Mouse (Mus musculus) left cerebral cortex, adult 2 months (tissue): Measurements from ENCODE around the gene Mybph. TPM values are rescaled to one million over a fixed set of nuclear protein-coding genes. Genes with fewer than 3 reads are reported as not detected.
A peak's percentile ranks its signal among the peaks of the same experiment; 100 is the strongest.

ENCODE experiments used
- DNase-seq, 2 experiments: peaks; one replicate each; pipeline ENCODE4 v3.0.0; 2021 to 2022; ENCODE audit warnings: low spot score in 2 of 2, mixed read lengths in 1 of 2; ENCODE audit errors: extremely low spot score in 1 of 2
- H3K27ac ChIP-seq: fragments of 200-600 bp; 2 replicates; pipeline ENCODE4 v1.8.1; 2022
- H3K4me3 ChIP-seq: fragments of 200-600 bp; 2 replicates; pipeline ENCODE4 v1.8.1; 2022
- CTCF ChIP-seq: fragments of 200-600 bp; IDR thresholded peaks from 2 replicates; pipeline ENCODE4 v1.8.1; 2022; ENCODE audit warnings: antibody characterized with exemption, mild to moderate bottlenecking, moderate library complexity
- intact Hi-C: fragments of 180-260 bp; cut with DNase I; formaldehyde crosslinking; loops from one replicate; pipeline ENCODE4 v1.15.1; 2025
- total RNA-seq, 2 experiments: library from RNA; stranded (reverse); gene quantifications; 2 replicates each; pipeline ENCODE4 v1.2.3; 2021

Mybph gene
- total RNA-seq, 2 experiments from 2014 or later: 0.25 TPM; not detected in 1

GRCm38 (mm10) chr1:134163476-134163875 is 29.8 kb upstream of the Mybph start:
- intact Hi-C loops: no loop called here
- Histone ChIP-seq H3K27ac (no peak overlapping the region), H3K4me3 (no peak overlapping the region)
- DNase-seq: no peak
- no peak for TF ChIP-seq CTCF

- Histone ChIP-seq H3K27ac (no peak overlapping the region), H3K4me3 (no peak overlapping the region)
- DNase-seq: no peak
- intact Hi-C loops: no loop called here
- no peak for TF ChIP-seq CTCF
Observed at GRCm38 (mm10) chr1:134164454-134164853, 28.8 kb upstream of the Mybph start.

GRCm38 (mm10) chr1:134166547-134166946 is 26.7 kb upstream of the Mybph start:
- TF ChIP-seq CTCF: no peak
- no peak for DNase-seq
- intact Hi-C loops: no loop called here
- Histone ChIP-seq H3K27ac (no peak overlapping the region), H3K4me3 (no peak overlapping the region)

GRCm38 (mm10) chr1:134167416-134168305 is 25.6 kb upstream of the Mybph start:
- DNase-seq: no peak
- intact Hi-C loops: no loop called here
- Histone ChIP-seq H3K4me3 (no peak overlapping the region), H3K27ac (peak overlapping the region; percentile 73)
- no peak for TF ChIP-seq CTCF

- H3K4me3 ChIP-seq: no peak overlapping the region
- H3K27ac ChIP-seq: no peak overlapping the region
- intact Hi-C loops: no loop called here
- no peak for DNase-seq
- TF ChIP-seq CTCF: no peak
Observed at GRCm38 (mm10) chr1:134168567-134168966, 24.7 kb upstream of the Mybph start.

- Histone ChIP-seq H3K4me3 (no peak overlapping the region), H3K27ac (no peak overlapping the region)
- no peak for TF ChIP-seq CTCF
- intact Hi-C loops: no loop called here
- no peak for DNase-seq
Observed at GRCm38 (mm10) chr1:134168985-134169697, 24.1 kb upstream of the Mybph start.

- intact Hi-C loops: no loop called here
- Histone ChIP-seq H3K4me3 (no peak overlapping the region), H3K27ac (no peak overlapping the region)
- TF ChIP-seq CTCF: no peak
- no peak for DNase-seq
Observed at GRCm38 (mm10) chr1:134173081-134173480, 20.2 kb upstream of the Mybph start.

GRCm38 (mm10) chr1:134177976-134178375 is 15.3 kb upstream of the Mybph start:
- no peak overlapping the region for H3K4me3 ChIP-seq
- no peak for TF ChIP-seq CTCF
- no peak overlapping the region for H3K27ac ChIP-seq
- intact Hi-C loops: no loop called here
- DNase-seq: no peak

- intact Hi-C loops: no loop called here
- no peak for DNase-seq
- Histone ChIP-seq H3K4me3 (no peak within 1 kb of the TSS), H3K27ac (peak within 1 kb of the TSS; percentile 67)
- TF ChIP-seq CTCF: no peak
Observed at GRCm38 (mm10) chr1:134182025-134182424, 11.2 kb upstream of the Mybph start, which contains the start of gene Chil1. Gene Chil1, plus strand, starts transcription at chr1:134182176.

GRCm38 (mm10) chr1:134184089-134184488 is 9.2 kb upstream of the Mybph start:
- H3K4me3 ChIP-seq: no peak overlapping the region
- TF ChIP-seq CTCF: no peak

GRCm38 (mm10) chr1:134188217-134188616 is 5.0 kb upstream of the Mybph start:
- DNase-seq: no peak
- no peak for TF ChIP-seq CTCF
- no peak overlapping the region for H3K4me3 ChIP-seq
- peak overlapping the region; percentile 50 for H3K27ac ChIP-seq
- intact Hi-C loops: no loop called here

More at GRCm38 (mm10) chr1:134184089-134184488, 9.2 kb upstream of the Mybph start:
- intact Hi-C loops: no loop called here
- no peak overlapping the region for H3K27ac ChIP-seq
- no peak for DNase-seq

- peak; percentile 34 for TF ChIP-seq CTCF
- DNase-seq: no peak
- intact Hi-C loops: no loop called here
- H3K27ac ChIP-seq: peak overlapping the region; percentile 50
- H3K4me3 ChIP-seq: no peak overlapping the region
Observed at GRCm38 (mm10) chr1:134188989-134189729, 4.1 kb upstream of the Mybph start.
